Mouse (Mus musculus) left cerebral cortex, adult 6 months (tissue): Measurements from ENCODE around the gene 4930522L14Rik. TPM values are rescaled to one million over a fixed set of nuclear protein-coding genes. Genes with fewer than 3 reads are reported as not detected.

ENCODE experiments used
- long read RNA-seq, 2 experiments: library from polyadenylated mRNA; unstranded; transcript quantifications; one replicate each; pipeline ENCODE4 v2.0.0; 2019 to 2020
- polyA plus RNA-seq: library from polyadenylated mRNA; unstranded; fragments of <200 nt; fragmentation: Nextera tagmentation; gene quantifications from 2 replicates; pipeline ENCODE4 v1.2.3, GENCODE M21; 2021

The 4930522L14Rik gene
- polyA plus RNA-seq = 2.2 and 3.6 TPM in 2 replicates
- long read RNA-seq, experiment 1, transcript 4930522L14Rik-202 (4 exons, 2,001 nt) = major isoform, 6 of 19 reads
- long read RNA-seq, experiment 1, partial matches to known transcripts = 1 of 19 reads
- long read RNA-seq, experiment 1, other reads (novel, unspliced or antisense) = 10 of 19 reads
- long read RNA-seq, experiment 2, partial matches to known transcripts = 0 of 6 reads
- long read RNA-seq, experiment 2, other reads (novel, unspliced or antisense) = 5 of 6 reads

DNA sequence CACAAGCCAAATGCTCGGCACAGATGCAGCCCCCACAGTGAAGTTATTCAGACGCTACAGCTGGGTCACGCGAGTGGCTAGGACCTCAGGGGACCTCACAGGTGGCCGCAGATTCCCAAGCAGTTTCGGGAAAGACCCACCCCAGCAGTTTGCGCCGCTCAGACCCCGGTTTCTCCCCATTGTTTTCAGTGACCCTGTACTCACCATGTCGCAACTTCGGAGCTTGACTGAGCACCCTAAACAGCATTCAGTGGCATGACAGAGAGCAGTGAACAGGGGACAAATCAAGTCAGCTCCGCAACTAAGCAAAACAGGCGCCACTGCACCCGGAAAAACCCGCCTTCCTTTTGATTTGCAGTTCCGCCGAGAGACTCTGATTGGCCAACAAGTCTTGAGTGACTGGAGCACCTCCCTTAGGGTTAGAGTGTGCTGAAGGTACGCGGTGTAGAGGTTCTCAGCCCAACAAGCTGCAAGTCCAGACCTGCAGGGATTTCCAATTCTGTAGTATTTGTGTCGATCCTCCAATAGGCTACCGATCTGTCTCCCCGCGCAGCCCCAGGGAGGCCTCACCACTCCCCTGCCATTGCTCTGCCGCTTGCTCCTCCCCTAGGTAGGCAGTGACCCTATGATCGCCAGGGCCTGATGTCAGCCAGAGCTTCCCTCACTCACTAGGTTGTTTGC lies at the start of gene 4930522L14Rik:
4930522L14Rik (minus strand) TSS at position 496 of the 681 bp plus-strand sequence.

GRCm38 (mm10) chr5:109690537-109691201 lies 61.0 kb downstream of the 4930522L14Rik start, which contains the start of gene 5430403G16Rik:
Gene 5430403G16Rik, minus strand, starts transcription at chr5:109691041.

Other genes with a start within 250 kb of the 4930522L14Rik start
- 6.1 and 19.5 TPM in 2 replicates for gene Crlf2, start 192.9 kb downstream of the 4930522L14Rik start, polyA plus RNA-seq
- 0.65 and 0.99 TPM in 2 replicates for gene 5430403G16Rik, start 60.8 kb downstream of the 4930522L14Rik start, polyA plus RNA-seq
- 11.3 and 12.5 TPM in 2 replicates for gene Gm15446, start 171.5 kb upstream of the 4930522L14Rik start, polyA plus RNA-seq
- 18.1 and 24.1 TPM in 2 replicates for gene Zfp932, start 244.6 kb upstream of the 4930522L14Rik start, polyA plus RNA-seq